Mouse (Mus musculus) megakaryocyte, adult 5-6 weeks (primary cell): Measurements from ENCODE around the gene 1700093K21Rik. TPM values are rescaled to one million over a fixed set of nuclear protein-coding genes. Genes with fewer than 3 reads are reported as not detected.
"Not testable (repeated sequence)": the region's sequence is repeated elsewhere in the genome, so short reads cannot be mapped to it uniquely, and the experiment has no call there.

Experiments used
- ATAC-seq: 2 replicates; pipeline ENCODE4 v1.8.0; 2016; ENCODE audit warnings: mild to moderate bottlenecking, inconsistent platforms; ENCODE audit not compliant: poor library complexity, severe bottlenecking
- total RNA-seq, 2 experiments: library from RNA; stranded (forward) in 1 of 2; stranded (reverse) in 1 of 2; fragments of 153-499, 151-499 nt in 1 of 2; fragments of 221-1000, 200-1000 nt in 1 of 2; gene quantifications; 2 replicates each; pipeline versions ENCODE4 v1.2.3 to v1.2.4; 2015 to 2017

The 1700093K21Rik gene
- total RNA-seq (2015) (not detected in 2 replicates), total RNA-seq (2017) (not detected in 2 replicates)

- ATAC-seq, result no peak
Observed at GRCm38 (mm10) chr11:23520473-23521205, at the start of gene 1700093K21Rik. Gene 1700093K21Rik (minus strand): TSS chr11:23521155.

- ATAC-seq, result no peak
Observed at GRCm38 (mm10) chr11:23570130-23570529, 49.2 kb upstream of the 1700093K21Rik start.

- peak; percentile 93 for ATAC-seq
Observed at GRCm38 (mm10) chr11:23565761-23566160, 44.8 kb upstream of the 1700093K21Rik start.

GRCm38 (mm10) chr11:23557039-23557630 lies 36.2 kb upstream of the 1700093K21Rik start:
- no peak for ATAC-seq

- ATAC-seq, result no peak
Observed at GRCm38 (mm10) chr11:23537446-23537845, 16.5 kb upstream of the 1700093K21Rik start.

- no peak for ATAC-seq
Observed at GRCm38 (mm10) chr11:23518981-23519380, 2.0 kb downstream of the 1700093K21Rik start.

- ATAC-seq, result no peak
Observed at GRCm38 (mm10) chr11:23515315-23515714, 5.6 kb downstream of the 1700093K21Rik start.

GRCm38 (mm10) chr11:23514785-23515184 lies 6.2 kb downstream of the 1700093K21Rik start:
- not testable (repeated sequence) for ATAC-seq

GRCm38 (mm10) chr11:23504801-23505200 lies 16.2 kb downstream of the 1700093K21Rik start:
- not testable (repeated sequence) for ATAC-seq

- ATAC-seq, result no peak
Observed at GRCm38 (mm10) chr11:23498609-23499008, 22.3 kb downstream of the 1700093K21Rik start.

GRCm38 (mm10) chr11:23497718-23498509 lies 23.0 kb downstream of the 1700093K21Rik start, which contains the start of gene Ahsa2:
Gene Ahsa2 (minus strand): TSS chr11:23498030.
- peak; percentile 93 for ATAC-seq

GRCm38 (mm10) chr11:23497335-23497717 lies 23.6 kb downstream of the 1700093K21Rik start:
- ATAC-seq, result peak; percentile 33

GRCm38 (mm10) chr11:23496661-23497060 lies 24.3 kb downstream of the 1700093K21Rik start:
- ATAC-seq, result no peak

- ATAC-seq, result no peak
Observed at GRCm38 (mm10) chr11:23495231-23495630, 25.7 kb downstream of the 1700093K21Rik start.

GRCm38 (mm10) chr11:23492048-23492790 lies 28.7 kb downstream of the 1700093K21Rik start:
- ATAC-seq, result no peak

- no peak for ATAC-seq
Observed at GRCm38 (mm10) chr11:23489955-23490354, 31.0 kb downstream of the 1700093K21Rik start.

Other genes starting within 250 kb of the 1700093K21Rik start
- 48.5 and 54.5 TPM in 2 replicates for gene Usp34, start 214.3 kb downstream of the 1700093K21Rik start, total RNA-seq (2015)
- gene Usp34, start 214.3 kb downstream of the 1700093K21Rik start, total RNA-seq (2017), result 39.3 and 46.1 TPM in 2 replicates
- gene Ahsa2, start 23.1 kb downstream of the 1700093K21Rik start, total RNA-seq (2015), result 34.0 and 38.8 TPM in 2 replicates
- 24.6 and 32.3 TPM in 2 replicates for gene Ahsa2, start 23.1 kb downstream of the 1700093K21Rik start, total RNA-seq (2017)
- gene 0610010F05Rik, start 112.5 kb upstream of the 1700093K21Rik start, total RNA-seq (2015), result 20.7 and 23.5 TPM in 2 replicates
- 26.9 and 35.6 TPM in 2 replicates for gene 0610010F05Rik, start 112.5 kb upstream of the 1700093K21Rik start, total RNA-seq (2017)
- 14.6 and 21.5 TPM in 2 replicates for gene Pus10, start 144.5 kb upstream of the 1700093K21Rik start, total RNA-seq (2015)
- gene Pus10, start 144.5 kb upstream of the 1700093K21Rik start, total RNA-seq (2017), result 26.0 and 31.1 TPM in 2 replicates
- gene Pex13, start 144.8 kb upstream of the 1700093K21Rik start, total RNA-seq (2015), result 19.5 and 35.6 TPM in 2 replicates
- 11.1 and 19.4 TPM in 2 replicates for gene Pex13, start 144.8 kb upstream of the 1700093K21Rik start, total RNA-seq (2017)
- 52.4 and 55.0 TPM in 2 replicates for gene Rel, start 249.8 kb upstream of the 1700093K21Rik start, total RNA-seq (2015)
- gene Rel, start 249.8 kb upstream of the 1700093K21Rik start, total RNA-seq (2017), result 21.8 and 29.0 TPM in 2 replicates